Mouse (Mus musculus): Measurements from ENCODE around the gene Cenpp. TPM values are rescaled to one million over a fixed set of nuclear protein-coding genes. Genes with fewer than 3 reads are reported as not detected.
A peak's percentile ranks its signal among the peaks of the same experiment; 100 is the strongest.
"Not testable (repeated sequence)": the region's sequence is repeated elsewhere in the genome, so short reads cannot be mapped to it uniquely, and the experiment has no call there.

The Cenpp gene
- polyA plus RNA-seq, 1 experiment from 2014 or later: 25.8 TPM

DNA sequence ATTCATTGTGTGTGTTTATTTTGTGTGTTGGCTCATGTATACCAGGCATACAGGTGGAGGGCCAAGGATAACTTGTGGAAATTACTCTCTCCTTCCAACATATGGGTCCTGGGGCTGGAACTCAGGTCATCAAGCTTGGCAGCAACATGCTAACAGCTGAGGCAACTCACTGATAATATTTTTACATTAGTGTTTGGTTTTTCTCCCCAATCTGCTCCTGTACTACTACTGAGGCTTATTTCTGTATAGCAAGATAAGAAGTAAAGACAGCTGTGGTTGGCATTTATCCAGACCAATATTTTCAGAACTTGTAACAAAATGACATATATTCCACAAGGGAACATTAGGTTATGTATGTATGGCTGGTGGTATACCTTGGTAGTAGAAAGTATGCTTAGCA is 34.2 kb downstream of the Cenpp start:
- ATAC-seq (ENCODE audit: insufficient read depth, low FRiP score, low TSS enrichment) (no peak), DNase-seq (ENCODE audit: low spot score) (no peak)
- H3K36me3 ChIP-seq (ENCODE audit: control insufficient read depth, insufficient read depth, low read length): no peaks in the 10 kb centered on the region
- no peak overlapping the region for H3K9ac ChIP-seq (ENCODE audit: low read length)
- no peaks in the 10 kb centered on the region for H3K4me1 ChIP-seq (ENCODE audit: control insufficient read depth, insufficient read depth, low read length)
- no peak overlapping the region for H3K4me3 ChIP-seq (ENCODE audit: low read depth, low read length)
- no peaks in the 10 kb centered on the region for H3K9me3 ChIP-seq (ENCODE audit: control insufficient read depth, low read length)
- no peak overlapping the region for H3K27ac ChIP-seq (ENCODE audit: low read depth, low read length)
- no peaks in the 10 kb centered on the region for H3K27me3 ChIP-seq (ENCODE audit: control insufficient read depth, insufficient read depth, low read length)
- H3K4me2 ChIP-seq (ENCODE audit: low read depth): no peak overlapping the region

DNA sequence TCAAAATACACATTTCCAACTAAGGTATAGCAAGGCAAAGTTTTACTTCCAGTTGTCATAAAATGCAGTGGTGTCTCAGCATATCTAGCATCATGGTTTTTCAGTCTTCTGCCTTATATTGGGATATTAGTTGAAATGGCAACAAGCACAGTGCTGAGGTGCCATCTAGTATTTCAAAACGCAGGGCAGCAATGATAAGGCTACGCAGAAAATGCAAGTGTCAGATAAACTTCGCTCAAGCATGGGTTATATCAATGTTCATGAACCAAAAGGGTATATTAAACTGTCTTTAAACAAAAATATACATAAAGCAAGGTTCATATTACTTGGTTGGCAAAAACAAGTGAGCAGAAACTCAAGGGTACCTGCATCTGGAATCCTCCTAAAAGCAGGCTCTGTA is 35.6 kb downstream of the Cenpp start:
- Histone ChIP-seq H3K9ac (ENCODE audit: low read length) (no peak overlapping the region), H3K4me2 (ENCODE audit: low read depth) (no peak overlapping the region), H3K36me3 (ENCODE audit: control insufficient read depth, insufficient read depth, low read length) (no peaks in the 10 kb centered on the region), H3K4me3 (ENCODE audit: low read depth, low read length) (no peak overlapping the region), H3K27ac (ENCODE audit: low read depth, low read length) (no peak overlapping the region), H3K9me3 (ENCODE audit: control insufficient read depth, low read length) (no peaks in the 10 kb centered on the region), H3K4me1 (ENCODE audit: control insufficient read depth, insufficient read depth, low read length) (no peaks in the 10 kb centered on the region), H3K27me3 (ENCODE audit: control insufficient read depth, insufficient read depth, low read length) (no peaks in the 10 kb centered on the region)
- 97% methylated on average over 3 of the region's 3 CpGs for WGBS
- no peak for ATAC-seq (ENCODE audit: insufficient read depth, low FRiP score, low TSS enrichment)
- no peak for DNase-seq (ENCODE audit: low spot score)

DNA sequence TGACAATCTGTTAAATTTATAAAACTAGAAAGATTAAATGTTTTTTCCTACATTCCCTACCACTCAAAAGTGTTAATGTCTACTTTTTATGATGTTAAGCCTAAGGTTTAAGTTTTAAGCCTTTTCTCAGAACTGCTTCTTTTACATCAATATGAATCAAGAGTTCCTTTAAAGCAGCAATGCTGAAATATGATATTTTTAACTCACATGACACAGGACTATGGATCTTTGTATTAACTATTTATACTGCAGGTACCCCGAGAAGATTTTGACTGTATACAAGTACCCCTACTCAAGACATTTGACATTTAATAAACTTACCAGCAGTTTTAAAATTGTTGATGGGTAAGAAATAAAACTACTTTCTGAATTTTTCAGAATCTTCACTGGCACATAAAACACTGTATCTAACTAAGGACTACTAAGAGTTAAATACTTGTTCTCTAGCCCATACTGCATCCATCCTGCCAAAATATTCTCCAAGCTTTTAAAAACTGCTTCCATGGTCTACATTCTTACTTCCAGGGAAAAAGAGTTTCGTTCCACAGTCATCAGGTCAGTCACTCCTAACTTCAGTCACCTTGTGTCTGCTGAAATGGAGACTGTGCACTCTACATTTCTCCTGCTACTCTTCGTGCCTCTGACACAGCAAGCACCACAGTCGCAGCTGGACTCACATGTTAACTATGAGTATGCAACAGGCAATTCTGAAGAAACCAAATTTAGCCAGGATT is 43.8 kb downstream of the Cenpp start:
- Histone ChIP-seq H3K36me3 (ENCODE audit: control insufficient read depth, insufficient read depth, low read length) (no peaks in the 10 kb centered on the region), H3K27me3 (ENCODE audit: control insufficient read depth, insufficient read depth, low read length) (no peaks in the 10 kb centered on the region), H3K4me2 (ENCODE audit: low read depth) (no peak overlapping the region), H3K4me1 (ENCODE audit: control insufficient read depth, insufficient read depth, low read length) (no peaks in the 10 kb centered on the region), H3K9ac (ENCODE audit: low read length) (no peak overlapping the region), H3K9me3 (ENCODE audit: control insufficient read depth, low read length) (no peaks in the 10 kb centered on the region), H3K4me3 (ENCODE audit: low read depth, low read length) (no peak overlapping the region), H3K27ac (ENCODE audit: low read depth, low read length) (no peak overlapping the region)
- no peak for DNase-seq (ENCODE audit: low spot score)
- 86% methylated on average over 4 of the region's 4 CpGs for WGBS
- no peak for ATAC-seq (ENCODE audit: insufficient read depth, low FRiP score, low TSS enrichment)

DNA sequence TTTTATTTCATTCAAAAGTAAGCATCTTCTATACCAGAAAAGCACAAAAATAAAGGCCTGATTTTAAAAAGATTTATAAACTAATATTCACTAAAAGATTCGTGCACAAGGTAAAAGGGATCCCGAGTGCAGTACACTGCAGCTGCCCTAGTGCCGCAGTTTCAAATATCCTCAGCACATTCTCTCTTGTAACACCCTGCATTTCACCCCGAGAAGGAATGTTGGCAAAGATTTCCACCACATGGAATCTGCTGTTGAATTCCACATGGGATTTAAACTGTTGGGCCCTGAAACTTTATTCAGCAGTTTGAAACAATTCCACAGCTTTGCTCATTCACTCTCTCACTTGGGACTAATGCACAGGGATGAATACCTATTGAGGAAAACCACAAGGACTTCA is 44.9 kb downstream of the Cenpp start, which contains the start of gene Ogn:
TSS of gene Ogn (plus strand) at position 333 of the 400 bp plus-strand sequence.
- Histone ChIP-seq H3K4me1 (ENCODE audit: control insufficient read depth, insufficient read depth, low read length) (no peaks in the 10 kb centered on the region), H3K36me3 (ENCODE audit: control insufficient read depth, insufficient read depth, low read length) (no peaks in the 10 kb centered on the region), H3K27ac (ENCODE audit: low read depth, low read length) (no peak within 1 kb of the TSS), H3K4me3 (ENCODE audit: low read depth, low read length) (no peak within 1 kb of the TSS), H3K27me3 (ENCODE audit: control insufficient read depth, insufficient read depth, low read length) (no peaks in the 10 kb centered on the region), H3K9me3 (ENCODE audit: control insufficient read depth, low read length) (no peaks in the 10 kb centered on the region), H3K4me2 (ENCODE audit: low read depth) (no peak within 1 kb of the TSS), H3K9ac (ENCODE audit: low read length) (no peak within 1 kb of the TSS)
- DNase-seq (ENCODE audit: low spot score) (peak; percentile 11), ATAC-seq (ENCODE audit: insufficient read depth, low FRiP score, low TSS enrichment) (no peak)
- 86% methylated on average over 4 of the region's 4 CpGs for WGBS

DNA sequence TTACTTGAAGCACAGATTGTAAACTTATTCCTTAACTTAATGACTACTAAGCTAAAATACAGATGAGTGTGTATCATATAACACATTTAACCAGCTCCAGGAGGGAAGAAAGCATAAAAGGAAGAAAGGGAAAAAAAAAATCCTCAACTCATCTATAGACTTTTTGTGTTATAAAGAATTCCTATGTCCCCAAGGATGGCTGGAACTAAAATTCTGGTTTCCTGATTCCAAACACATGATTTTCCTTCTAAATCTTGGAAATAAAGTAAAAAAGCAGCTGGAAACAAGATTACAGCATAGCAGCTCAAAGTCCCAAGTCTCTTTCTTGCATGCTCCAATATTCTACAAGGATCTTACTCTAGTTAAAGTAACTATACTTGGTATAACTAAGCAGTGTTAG is 49.0 kb downstream of the Cenpp start:
- no peaks in the 10 kb centered on the region for H3K27me3 ChIP-seq (ENCODE audit: control insufficient read depth, insufficient read depth, low read length)
- H3K27ac ChIP-seq (ENCODE audit: low read depth, low read length): no peak overlapping the region
- no peak overlapping the region for H3K4me3 ChIP-seq (ENCODE audit: low read depth, low read length)
- no peak overlapping the region for H3K9ac ChIP-seq (ENCODE audit: low read length)
- H3K9me3 ChIP-seq (ENCODE audit: control insufficient read depth, low read length): no peaks in the 10 kb centered on the region
- H3K4me2 ChIP-seq (ENCODE audit: low read depth): no peak overlapping the region
- no peaks in the 10 kb centered on the region for H3K36me3 ChIP-seq (ENCODE audit: control insufficient read depth, insufficient read depth, low read length)
- DNase-seq (ENCODE audit: low spot score) (no peak), ATAC-seq (ENCODE audit: insufficient read depth, low FRiP score, low TSS enrichment) (no peak)
- H3K4me1 ChIP-seq (ENCODE audit: control insufficient read depth, insufficient read depth, low read length): no peaks in the 10 kb centered on the region

DNA sequence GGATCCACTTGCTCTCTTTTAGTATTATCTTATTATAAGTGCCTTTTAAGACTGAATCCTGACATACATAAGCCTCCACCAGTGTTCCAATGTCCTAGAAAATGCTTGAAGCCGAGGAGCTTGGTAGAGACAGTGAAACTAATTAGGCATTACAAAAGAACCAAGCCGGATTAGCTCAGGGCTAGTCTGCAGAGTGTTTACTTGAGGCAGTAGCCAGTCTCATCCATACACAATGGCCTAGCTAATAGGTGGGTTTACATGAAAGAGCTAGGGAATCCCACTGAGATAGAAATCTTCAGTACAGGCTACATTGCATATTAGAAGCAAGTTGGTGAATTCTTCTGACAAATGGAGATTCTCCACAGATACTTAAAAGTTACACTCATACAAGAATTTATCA is 50.0 kb downstream of the Cenpp start:
- H3K4me3 ChIP-seq (ENCODE audit: low read depth, low read length); H3K27ac ChIP-seq (ENCODE audit: low read depth, low read length); H3K36me3 ChIP-seq (ENCODE audit: control insufficient read depth, insufficient read depth, low read length); DNase-seq (ENCODE audit: low spot score); H3K27me3 ChIP-seq (ENCODE audit: control insufficient read depth, insufficient read depth, low read length); H3K9me3 ChIP-seq (ENCODE audit: control insufficient read depth, low read length); H3K4me2 ChIP-seq (ENCODE audit: low read depth); ATAC-seq (ENCODE audit: insufficient read depth, low FRiP score, low TSS enrichment); H3K4me1 ChIP-seq (ENCODE audit: control insufficient read depth, insufficient read depth, low read length); H3K9ac ChIP-seq (ENCODE audit: low read length): not testable (repeated sequence)
- 83% methylated on average over 2 of the region's 2 CpGs for WGBS

DNA sequence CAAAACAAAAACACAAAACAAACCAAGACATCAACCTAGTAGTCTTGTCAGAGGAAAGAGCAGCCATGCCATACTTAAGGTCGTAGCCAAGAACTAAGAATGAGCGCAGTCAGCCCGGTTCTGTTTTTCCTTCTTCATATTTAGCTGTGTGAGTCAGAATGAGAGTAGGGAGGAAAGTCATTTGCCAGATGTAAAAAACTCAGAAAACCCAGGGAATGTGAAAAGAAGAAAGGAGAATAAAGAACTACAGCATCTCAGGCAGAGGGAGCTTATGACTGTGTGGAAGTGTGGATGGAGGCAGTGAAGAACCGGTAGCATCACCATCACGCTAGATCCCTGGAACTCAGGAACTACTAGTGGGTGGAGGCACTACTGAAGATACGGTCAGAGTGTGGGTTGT is 66.5 kb downstream of the Cenpp start:
- Histone ChIP-seq H3K9me3 (ENCODE audit: control insufficient read depth, low read length) (no peaks in the 10 kb centered on the region), H3K9ac (ENCODE audit: low read length) (no peak overlapping the region), H3K4me1 (ENCODE audit: control insufficient read depth, insufficient read depth, low read length) (no peaks in the 10 kb centered on the region), H3K27me3 (ENCODE audit: control insufficient read depth, insufficient read depth, low read length) (no peaks in the 10 kb centered on the region), H3K4me2 (ENCODE audit: low read depth) (no peak overlapping the region), H3K36me3 (ENCODE audit: control insufficient read depth, insufficient read depth, low read length) (no peaks in the 10 kb centered on the region), H3K27ac (ENCODE audit: low read depth, low read length) (no peak overlapping the region), H3K4me3 (ENCODE audit: low read depth, low read length) (no peak overlapping the region)
- 99% methylated on average over 6 of the region's 6 CpGs for WGBS
- ATAC-seq (ENCODE audit: insufficient read depth, low FRiP score, low TSS enrichment) (no peak), DNase-seq (ENCODE audit: low spot score) (no peak)

DNA sequence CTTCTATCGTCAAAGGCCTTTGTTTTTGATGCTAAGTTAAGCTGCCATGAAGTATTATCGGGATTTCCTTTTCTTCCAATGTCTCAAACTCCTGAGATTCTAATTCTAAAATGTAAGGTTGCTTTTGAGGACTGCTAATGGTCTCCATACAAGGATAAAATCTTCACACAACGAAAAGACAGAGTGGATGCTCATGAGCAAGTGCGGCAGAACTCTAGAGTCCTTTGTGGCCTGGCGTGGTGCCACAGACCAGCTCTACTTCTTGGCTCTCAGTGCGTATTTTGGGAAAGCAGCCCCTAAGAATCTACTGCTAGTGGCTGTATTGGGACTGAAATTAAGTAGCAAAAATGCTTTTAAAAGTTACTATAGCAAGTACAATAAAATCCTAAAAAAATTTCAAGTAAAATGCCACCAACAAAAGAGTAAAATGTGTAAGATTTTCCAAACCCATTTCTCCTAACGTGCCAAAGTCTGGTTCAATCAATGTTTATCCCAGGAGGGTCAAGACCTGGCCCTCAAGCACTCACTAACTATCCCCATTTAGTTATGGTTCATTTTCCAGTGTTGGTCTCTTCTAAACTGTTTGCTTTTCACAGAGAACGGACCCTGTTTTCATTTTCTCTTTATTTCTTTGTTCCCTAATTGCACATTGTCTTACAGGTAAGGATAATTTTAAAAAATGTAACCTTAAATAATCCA is 68.1 kb downstream of the Cenpp start:
- H3K27ac ChIP-seq (ENCODE audit: low read depth, low read length): no peak overlapping the region
- DNase-seq (ENCODE audit: low spot score): no peak
- no peaks in the 10 kb centered on the region for H3K36me3 ChIP-seq (ENCODE audit: control insufficient read depth, insufficient read depth, low read length)
- 87% methylated on average over 8 of the region's 8 CpGs for whole genome bisulfite sequencing
- no peaks in the 10 kb centered on the region for H3K4me1 ChIP-seq (ENCODE audit: control insufficient read depth, insufficient read depth, low read length)
- no peak overlapping the region for H3K9ac ChIP-seq (ENCODE audit: low read length)
- H3K4me3 ChIP-seq (ENCODE audit: low read depth, low read length): no peak overlapping the region
- ATAC-seq (ENCODE audit: insufficient read depth, low FRiP score, low TSS enrichment): no peak
- H3K4me2 ChIP-seq (ENCODE audit: low read depth): no peak overlapping the region
- H3K9me3 ChIP-seq (ENCODE audit: control insufficient read depth, low read length): no peaks in the 10 kb centered on the region
- no peaks in the 10 kb centered on the region for H3K27me3 ChIP-seq (ENCODE audit: control insufficient read depth, insufficient read depth, low read length)

DNA sequence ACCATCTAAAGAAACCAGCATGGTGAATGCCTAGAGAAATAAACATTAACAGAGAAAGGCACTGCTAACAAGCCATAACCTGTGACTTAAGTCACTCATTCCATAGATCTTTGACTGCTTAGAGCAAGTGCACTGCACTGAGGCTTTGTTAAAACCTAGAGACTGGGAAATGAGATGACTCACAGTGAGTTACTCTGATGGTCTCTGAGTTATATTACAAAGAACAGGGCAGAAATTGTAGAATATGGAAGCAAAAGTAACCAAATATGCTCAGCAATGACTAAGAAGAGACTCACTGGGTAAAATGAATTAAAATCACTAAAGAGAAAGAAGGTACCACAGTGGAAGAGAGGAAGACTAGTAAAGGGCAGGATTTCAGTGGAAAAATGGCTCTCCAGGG is 68.7 kb downstream of the Cenpp start:
- Histone ChIP-seq H3K4me2 (ENCODE audit: low read depth) (no peak overlapping the region), H3K27me3 (ENCODE audit: control insufficient read depth, insufficient read depth, low read length) (no peaks in the 10 kb centered on the region), H3K4me3 (ENCODE audit: low read depth, low read length) (no peak overlapping the region), H3K9me3 (ENCODE audit: control insufficient read depth, low read length) (no peaks in the 10 kb centered on the region), H3K36me3 (ENCODE audit: control insufficient read depth, insufficient read depth, low read length) (no peaks in the 10 kb centered on the region), H3K27ac (ENCODE audit: low read depth, low read length) (no peak overlapping the region), H3K9ac (ENCODE audit: low read length) (no peak overlapping the region), H3K4me1 (ENCODE audit: control insufficient read depth, insufficient read depth, low read length) (no peaks in the 10 kb centered on the region)
- DNase-seq (ENCODE audit: low spot score): no peak
- no peak for ATAC-seq (ENCODE audit: insufficient read depth, low FRiP score, low TSS enrichment)

All from neural tube, embryonic 11.5 days (tissue).